Mouse (Mus musculus) brain, adult 10 weeks (tissue): ENCODE measurements around the gene Gm20823. TPM values are rescaled to one million over a fixed set of nuclear protein-coding genes. Genes with fewer than 3 reads are reported as not detected.

Experiments used
- polyA plus RNA-seq: library from polyadenylated mRNA; stranded (reverse); fragments of 350-450 nt; fragmentation: Illumina TruSeq; extraction: RNeasy Lipid Tissue Mini Kit (QIAGEN cat#74804); gene quantifications from one replicate; pipeline ENCODE4 v1.2.3, GENCODE M21; 2015; ENCODE audit warnings: low read depth, low replicate concordance

Gene Gm20823
- polyA plus RNA-seq = not detected

DNA sequence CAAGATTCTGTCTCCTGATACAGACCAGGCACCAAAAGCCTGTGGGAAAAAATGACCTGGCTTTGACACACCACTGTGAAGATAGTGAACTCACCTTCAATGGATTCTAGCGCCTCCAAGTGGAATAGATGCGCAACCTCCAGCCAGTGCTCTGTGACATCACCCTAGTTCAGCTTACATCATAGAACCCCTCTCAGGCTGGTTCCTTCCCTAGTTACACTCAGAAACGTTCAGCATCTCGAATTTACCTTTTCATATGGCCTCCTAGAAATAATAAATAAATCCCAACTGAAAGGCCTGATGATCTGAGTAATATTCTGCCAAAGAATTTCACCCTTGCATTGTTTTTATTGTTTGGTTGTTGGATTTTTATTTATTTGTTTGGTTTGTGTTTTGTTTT lies at the start of gene Gm20823:
TSS of gene Gm20823 (minus strand) at position 101 of the 400 bp plus-strand sequence.

